Mouse (Mus musculus): ENCODE data around the gene Dntt. TPM values are rescaled to one million over a fixed set of nuclear protein-coding genes. Genes with fewer than 3 reads are reported as not detected.
A peak's percentile ranks its signal among the peaks of the same experiment; 100 is the strongest.

The Dntt gene
- polyA plus RNA-seq, 1 experiment from 2014 or later = not detected

DNA sequence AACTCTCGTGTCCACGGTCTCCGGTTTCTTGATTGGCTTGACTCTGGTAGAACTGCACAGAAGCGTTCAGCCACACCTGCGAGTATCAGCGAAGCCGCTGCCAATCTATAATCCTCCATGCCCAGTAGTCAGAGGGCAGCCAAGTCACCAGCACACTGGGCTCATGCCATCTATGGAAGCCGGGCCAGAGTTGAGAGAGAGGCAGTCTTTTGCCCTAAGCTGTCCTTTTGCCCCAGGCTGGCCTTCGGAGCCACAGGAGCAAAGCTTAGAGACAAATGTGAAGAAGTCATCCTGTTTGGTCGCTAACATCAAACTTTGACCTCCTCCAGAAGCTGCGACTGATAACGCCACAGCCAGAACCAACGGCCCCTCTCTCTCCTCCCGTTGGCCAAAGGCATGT lies 54.6 kb downstream of the Dntt start:
- no peak for ATAC-seq (ENCODE audit: low FRiP score, low TSS enrichment)
- Histone ChIP-seq H3K9me3 (ENCODE audit: control insufficient read depth, low read length) (no peaks in the 10 kb centered on the region), H3K4me2 (replicated peaks; ENCODE audit: low read depth) (no peak overlapping the region), H3K9ac (ENCODE audit: low read length) (no peak overlapping the region), H3K27me3 (ENCODE audit: control insufficient read depth, insufficient read depth, low read length) (no peaks in the 10 kb centered on the region), H3K4me3 (ENCODE audit: low read depth, low read length) (no peak overlapping the region), H3K36me3 (ENCODE audit: control insufficient read depth, insufficient read depth, low read length) (no peaks in the 10 kb centered on the region), H3K4me1 (replicated peaks; ENCODE audit: control insufficient read depth, insufficient read depth) (no peaks in the 10 kb centered on the region), H3K27ac (replicated peaks) (no peak overlapping the region)
- 89% methylated on average over 14 of the region's 14 CpGs for WGBS
- TF ChIP-seq EP300 (optimal IDR thresholded peaks at IDR 0.05) (no peak), CTCF (IDR thresholded peaks at IDR 0.05; ENCODE audit: low read depth) (no peak)
- no peak for DNase-seq (ENCODE audit: low spot score)

- no peaks in the 10 kb centered on the region for H3K36me3 ChIP-seq (ENCODE audit: control insufficient read depth, insufficient read depth, low read length)
- no peaks in the 10 kb centered on the region for H3K9me3 ChIP-seq (ENCODE audit: control insufficient read depth, low read length)
- H3K4me3 ChIP-seq (ENCODE audit: low read depth, low read length) = no peak overlapping the region
- no peak overlapping the region for H3K27ac ChIP-seq (replicated peaks)
- H3K4me2 ChIP-seq (replicated peaks; ENCODE audit: low read depth) = no peak overlapping the region
- no peaks in the 10 kb centered on the region for H3K4me1 ChIP-seq (replicated peaks; ENCODE audit: control insufficient read depth, insufficient read depth)
- 81% methylated on average over 6 of the region's 6 CpGs for WGBS
- H3K9ac ChIP-seq (ENCODE audit: low read length) = no peak overlapping the region
- no peaks in the 10 kb centered on the region for H3K27me3 ChIP-seq (ENCODE audit: control insufficient read depth, insufficient read depth, low read length)
- DNase-seq (ENCODE audit: low spot score) = no peak
- TF ChIP-seq CTCF (IDR thresholded peaks at IDR 0.05; ENCODE audit: low read depth) = no peak
- no peak for TF ChIP-seq EP300 (optimal IDR thresholded peaks at IDR 0.05)
- ATAC-seq (ENCODE audit: low FRiP score, low TSS enrichment) = no peak
Measured at GRCm38 (mm10) chr19:41086289-41086688, 57.2 kb downstream of the Dntt start.

GRCm38 (mm10) chr19:41086700-41087099 lies 57.6 kb downstream of the Dntt start:
- peak; percentile 90 for TF ChIP-seq CTCF (IDR thresholded peaks at IDR 0.05; ENCODE audit: low read depth)
- TF ChIP-seq EP300 (optimal IDR thresholded peaks at IDR 0.05) = no peak
- Histone ChIP-seq H3K4me2 (replicated peaks; ENCODE audit: low read depth) (no peak overlapping the region), H3K27ac (replicated peaks) (no peak overlapping the region), H3K27me3 (ENCODE audit: control insufficient read depth, insufficient read depth, low read length) (no peaks in the 10 kb centered on the region), H3K9ac (ENCODE audit: low read length) (no peak overlapping the region), H3K9me3 (ENCODE audit: control insufficient read depth, low read length) (no peaks in the 10 kb centered on the region), H3K36me3 (ENCODE audit: control insufficient read depth, insufficient read depth, low read length) (no peaks in the 10 kb centered on the region), H3K4me3 (ENCODE audit: low read depth, low read length) (no peak overlapping the region), H3K4me1 (replicated peaks; ENCODE audit: control insufficient read depth, insufficient read depth) (no peaks in the 10 kb centered on the region)
- peak; percentile 67 for DNase-seq (ENCODE audit: low spot score)
- 13% methylated on average over 2 of the region's 2 CpGs for WGBS
- ATAC-seq (ENCODE audit: low FRiP score, low TSS enrichment) = peak; percentile 42; the same call in 1 of the 2 replicates

- Histone ChIP-seq H3K9ac (ENCODE audit: low read length) (no peak overlapping the region), H3K4me1 (replicated peaks; ENCODE audit: control insufficient read depth, insufficient read depth) (no peaks in the 10 kb centered on the region), H3K9me3 (ENCODE audit: control insufficient read depth, low read length) (no peaks in the 10 kb centered on the region), H3K4me2 (replicated peaks; ENCODE audit: low read depth) (no peak overlapping the region), H3K27ac (replicated peaks) (no peak overlapping the region), H3K4me3 (ENCODE audit: low read depth, low read length) (no peak overlapping the region), H3K36me3 (ENCODE audit: control insufficient read depth, insufficient read depth, low read length) (no peaks in the 10 kb centered on the region), H3K27me3 (ENCODE audit: control insufficient read depth, insufficient read depth, low read length) (no peaks in the 10 kb centered on the region)
- WGBS = 61% methylated on average over 4 of the region's 4 CpGs
- ATAC-seq (ENCODE audit: low FRiP score, low TSS enrichment) (no peak), DNase-seq (ENCODE audit: low spot score) (no peak)
- TF ChIP-seq EP300 (optimal IDR thresholded peaks at IDR 0.05) (no peak), CTCF (IDR thresholded peaks at IDR 0.05; ENCODE audit: low read depth) (no peak)
Measured at GRCm38 (mm10) chr19:41087901-41088300, 58.8 kb downstream of the Dntt start.

GRCm38 (mm10) chr19:41088491-41088890 lies 59.4 kb downstream of the Dntt start:
- H3K9me3 ChIP-seq (ENCODE audit: control insufficient read depth, low read length) = no peaks in the 10 kb centered on the region
- no peaks in the 10 kb centered on the region for H3K36me3 ChIP-seq (ENCODE audit: control insufficient read depth, insufficient read depth, low read length)
- ATAC-seq (ENCODE audit: low FRiP score, low TSS enrichment) (no peak), DNase-seq (ENCODE audit: low spot score) (no peak)
- no peaks in the 10 kb centered on the region for H3K4me1 ChIP-seq (replicated peaks; ENCODE audit: control insufficient read depth, insufficient read depth)
- no peaks in the 10 kb centered on the region for H3K27me3 ChIP-seq (ENCODE audit: control insufficient read depth, insufficient read depth, low read length)
- 35% methylated on average over 18 of the region's 18 CpGs for WGBS
- H3K4me2 ChIP-seq (replicated peaks; ENCODE audit: low read depth) = no peak overlapping the region
- no peak overlapping the region for H3K27ac ChIP-seq (replicated peaks)
- no peak overlapping the region for H3K4me3 ChIP-seq (ENCODE audit: low read depth, low read length)
- TF ChIP-seq EP300 (optimal IDR thresholded peaks at IDR 0.05) (no peak), CTCF (IDR thresholded peaks at IDR 0.05; ENCODE audit: low read depth) (no peak)
- H3K9ac ChIP-seq (ENCODE audit: low read length) = no peak overlapping the region

GRCm38 (mm10) chr19:41089833-41090232 lies 60.8 kb downstream of the Dntt start:
- 7% methylated on average over 5 of the region's 5 CpGs for WGBS
- Histone ChIP-seq H3K4me2 (replicated peaks; ENCODE audit: low read depth) (no peak overlapping the region), H3K9me3 (ENCODE audit: control insufficient read depth, low read length) (no peaks in the 10 kb centered on the region), H3K4me1 (replicated peaks; ENCODE audit: control insufficient read depth, insufficient read depth) (no peaks in the 10 kb centered on the region), H3K27me3 (ENCODE audit: control insufficient read depth, insufficient read depth, low read length) (no peaks in the 10 kb centered on the region), H3K4me3 (ENCODE audit: low read depth, low read length) (no peak overlapping the region), H3K9ac (ENCODE audit: low read length) (no peak overlapping the region), H3K36me3 (ENCODE audit: control insufficient read depth, insufficient read depth, low read length) (no peaks in the 10 kb centered on the region), H3K27ac (replicated peaks) (no peak overlapping the region)
- ATAC-seq (ENCODE audit: low FRiP score, low TSS enrichment) (no peak), DNase-seq (ENCODE audit: low spot score) (peak; percentile 69)
- peak; percentile 89 for TF ChIP-seq CTCF (IDR thresholded peaks at IDR 0.05; ENCODE audit: low read depth)
- no peak for TF ChIP-seq EP300 (optimal IDR thresholded peaks at IDR 0.05)
